Mouse (Mus musculus) spleen, postnatal 14 days (tissue): ENCODE results near the gene Lcor.

ENCODE experiments used
- DNase-seq, 2 experiments: peaks; one replicate each; pipeline ENCODE4 v3.0.0; 2021 to 2022; ENCODE audit warnings: low spot score in 2 of 2

Gene Lcor

GRCm38 (mm10) chr19:41474943-41475342 lies 7.5 kb upstream of the Lcor start:
- no peak for DNase-seq

GRCm38 (mm10) chr19:41476530-41477249 lies 5.7 kb upstream of the Lcor start:
- DNase-seq = no peak

GRCm38 (mm10) chr19:41481030-41481886 lies 1.2 kb upstream of the Lcor start:
- DNase-seq = peak in 1 of 2 experiments; percentile 26

- no peak for DNase-seq
These were observed 599 bp upstream of the Lcor start for GRCm38 (mm10) chr19:41481887-41482189.

- DNase-seq = peak; percentile 51 to 72
These were observed 540 bp downstream of the Lcor start for GRCm38 (mm10) chr19:41482909-41483444.

GRCm38 (mm10) chr19:41483445-41484040 lies 1.1 kb downstream of the Lcor start:
- peak; percentile 14 to 31 for DNase-seq

GRCm38 (mm10) chr19:41484361-41484760 lies 1.9 kb downstream of the Lcor start:
- no peak for DNase-seq

- no peak for DNase-seq
These were observed 13.1 kb downstream of the Lcor start for GRCm38 (mm10) chr19:41495382-41496032.

- no peak for DNase-seq
These were observed 13.6 kb downstream of the Lcor start for GRCm38 (mm10) chr19:41496058-41496457.

GRCm38 (mm10) chr19:41507872-41508271 lies 25.4 kb downstream of the Lcor start:
- no peak for DNase-seq

GRCm38 (mm10) chr19:41514836-41515235 lies 32.4 kb downstream of the Lcor start:
- DNase-seq = no peak

GRCm38 (mm10) chr19:41515549-41515948 lies 33.1 kb downstream of the Lcor start:
- DNase-seq = no peak

GRCm38 (mm10) chr19:41517006-41517405 lies 34.6 kb downstream of the Lcor start:
- DNase-seq = no peak

GRCm38 (mm10) chr19:41519121-41519520 lies 36.7 kb downstream of the Lcor start:
- DNase-seq = no peak

- DNase-seq = no peak
These were observed 39.8 kb downstream of the Lcor start for GRCm38 (mm10) chr19:41522246-41522645.

GRCm38 (mm10) chr19:41523798-41524563 lies 41.5 kb downstream of the Lcor start:
- DNase-seq = no peak

GRCm38 (mm10) chr19:41529169-41529568 lies 46.7 kb downstream of the Lcor start:
- no peak for DNase-seq

GRCm38 (mm10) chr19:41534021-41534420 lies 51.6 kb downstream of the Lcor start:
- DNase-seq = no peak

- DNase-seq = no peak
These were observed 74.5 kb downstream of the Lcor start for GRCm38 (mm10) chr19:41556981-41557380.

GRCm38 (mm10) chr19:41557491-41557890 lies 75.1 kb downstream of the Lcor start:
- DNase-seq = no peak

- no peak for DNase-seq
These were observed 76.6 kb downstream of the Lcor start for GRCm38 (mm10) chr19:41558891-41559486.
